Mouse (Mus musculus) ovary, postnatal 14 days (tissue): ENCODE measurements around the gene Ppia.
A peak's percentile ranks its signal among the peaks of the same experiment; 100 is the strongest.
"Not testable (repeated sequence)": the region's sequence is repeated elsewhere in the genome, so short reads cannot be mapped to it uniquely, and the experiment has no call there.

Source experiments
- DNase-seq: peaks from one replicate; pipeline ENCODE4 v3.0.0; 2022; ENCODE audit warnings: low spot score

Gene Ppia

DNA sequence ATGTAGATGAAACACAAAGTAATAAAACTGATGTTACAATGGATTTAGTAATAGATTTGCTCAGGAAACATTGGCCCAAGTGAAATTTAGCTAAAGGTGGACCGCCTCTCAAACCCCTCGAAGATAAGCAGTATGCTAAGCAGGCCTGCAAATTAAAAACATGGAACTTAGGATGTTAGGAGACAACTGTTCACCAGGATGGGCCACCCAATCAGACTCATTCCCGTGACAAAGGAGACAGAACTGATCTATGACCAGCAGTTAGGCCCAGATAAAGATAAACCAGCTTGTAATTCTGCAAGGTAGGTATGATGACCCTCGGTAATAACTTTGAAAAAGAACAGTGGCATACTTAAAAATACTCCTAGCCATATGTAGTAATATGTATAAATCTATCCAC is 27.9 kb downstream of the Ppia start:
- no peak for DNase-seq

GRCm38 (mm10) chr11:6443727-6444076 is 28.5 kb downstream of the Ppia start:
- no peak for DNase-seq

DNA sequence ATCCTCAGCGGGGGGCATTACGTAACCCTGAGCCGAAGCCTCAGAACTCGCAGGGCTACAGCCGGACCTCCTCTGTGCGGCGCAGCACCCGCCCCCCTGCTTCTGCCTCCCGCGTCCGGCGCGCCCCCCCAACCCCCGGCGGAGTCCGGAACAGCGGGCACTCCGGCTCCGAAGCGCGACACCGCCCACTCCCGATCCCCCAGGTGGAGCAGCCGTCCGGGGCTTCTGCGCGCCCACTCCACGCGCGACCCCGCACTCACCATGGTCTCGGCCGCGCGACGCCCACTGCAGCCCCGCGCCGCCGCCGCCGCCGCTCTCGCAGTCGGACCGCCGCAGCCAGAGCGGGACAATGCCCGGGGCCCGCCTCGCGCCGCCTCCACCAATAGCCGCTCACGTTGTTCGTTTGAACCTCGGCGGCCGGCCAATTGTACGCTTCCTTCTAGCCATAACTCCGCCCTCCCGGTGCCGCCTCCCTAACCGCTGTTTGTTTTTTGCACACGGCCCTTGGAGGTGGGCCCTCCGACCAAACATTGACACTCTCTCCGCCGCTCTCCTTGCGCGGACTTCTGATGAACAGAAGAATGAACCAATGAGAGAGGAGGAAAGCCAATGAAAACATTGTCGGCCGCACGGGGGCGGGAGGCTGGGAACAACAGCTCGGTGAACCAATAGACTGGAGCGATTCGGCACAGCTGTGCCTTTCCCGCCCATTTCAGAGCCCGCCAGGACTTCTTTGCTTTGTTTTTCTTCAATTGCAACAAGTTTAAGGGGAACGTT is 29.0 kb downstream of the Ppia start, which contains the start of gene H2afv:
Gene H2afv, minus strand, starts transcription at position 367 of the 777 bp plus-strand sequence.
- peak; percentile 99 for DNase-seq

GRCm38 (mm10) chr11:6445441-6445840 is 30.2 kb downstream of the Ppia start:
- DNase-seq, result no peak

DNA sequence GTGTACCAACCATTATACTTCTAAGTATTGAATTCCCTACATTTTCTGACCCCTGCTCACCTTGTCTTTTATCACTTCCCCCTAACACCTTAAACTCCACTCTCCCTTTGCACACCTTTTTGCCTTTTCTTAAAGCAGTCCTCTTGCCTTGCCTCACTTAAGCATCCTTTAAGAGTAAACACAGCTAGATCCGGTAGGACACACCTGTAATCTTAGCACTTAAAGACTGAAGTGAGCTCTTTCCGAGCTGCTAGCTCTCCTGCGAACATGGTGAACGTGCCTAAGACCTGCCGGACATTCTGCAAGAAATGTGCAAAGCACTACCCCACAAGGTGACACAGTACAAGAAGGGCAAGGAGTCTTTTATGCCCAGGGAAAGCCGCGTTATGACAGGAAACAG is 30.7 kb downstream of the Ppia start:
- no peak for DNase-seq

GRCm38 (mm10) chr11:6447493-6447892 is 32.2 kb downstream of the Ppia start:
- no peak for DNase-seq

DNA sequence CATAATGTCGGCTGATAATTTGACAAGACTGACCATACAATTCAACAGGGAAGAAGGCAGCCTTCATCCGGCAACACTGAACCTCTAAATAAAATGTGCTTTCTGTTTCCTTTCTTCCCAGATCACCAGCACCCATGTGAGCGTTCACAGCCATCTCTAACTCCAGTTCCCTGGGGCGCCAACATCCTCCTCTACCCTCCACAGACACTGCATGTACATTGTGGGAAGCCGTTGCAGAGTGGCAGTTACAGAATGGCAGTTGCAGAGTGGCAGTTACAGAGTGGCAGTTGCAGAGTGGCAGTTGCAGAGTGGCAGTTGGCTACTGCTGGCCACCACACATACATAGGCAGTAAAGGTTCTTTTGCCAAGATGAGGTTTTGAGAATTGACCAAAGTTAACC is 32.9 kb downstream of the Ppia start:
- not testable (repeated sequence) for DNase-seq

GRCm38 (mm10) chr11:6456083-6456482 is 40.8 kb downstream of the Ppia start:
- no peak for DNase-seq

- DNase-seq, result no peak
These were observed 48.1 kb downstream of the Ppia start for GRCm38 (mm10) chr11:6463159-6463837.

DNA sequence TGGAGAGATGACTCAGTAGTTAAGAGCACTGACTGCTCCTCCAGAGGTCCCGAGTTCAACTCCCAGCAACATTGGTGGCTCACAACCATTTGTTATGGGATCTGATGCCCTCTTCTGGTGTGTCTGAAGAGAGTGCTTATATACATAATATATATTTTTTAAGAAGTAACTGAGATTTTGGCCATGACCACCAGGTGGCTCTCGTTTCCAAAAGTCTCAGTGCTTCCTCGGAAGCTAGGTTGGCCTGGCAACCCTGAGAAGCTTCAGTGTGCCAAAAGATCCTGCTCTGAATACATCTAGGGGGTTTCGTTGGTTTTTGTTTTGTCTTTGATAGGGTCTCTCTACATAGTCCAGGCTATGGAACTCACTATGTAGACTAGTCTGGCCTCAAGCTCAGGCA is 49.9 kb downstream of the Ppia start:
- DNase-seq, result peak; percentile 46

- DNase-seq, result no peak
These were observed 53.3 kb downstream of the Ppia start for GRCm38 (mm10) chr11:6468541-6468940.
